Mouse (Mus musculus): ENCODE measurements around the gene Rdx. TPM values are rescaled to one million over a fixed set of nuclear protein-coding genes. Genes with fewer than 3 reads are reported as not detected.
A peak's percentile ranks its signal among the peaks of the same experiment; 100 is the strongest.

The Rdx gene
- polyA plus RNA-seq (2012; rRNA removed) = 19.9 and 20.4 TPM in 2 replicates

GRCm38 (mm10) chr9:52047129-52047820, at the start of gene Rdx:
Rdx (plus strand) TSS chr9:52047173.
- DNase-seq = peak; percentile 30
- H3K27me3 ChIP-seq (ENCODE audit: control insufficient read depth, insufficient read depth, low read length) = no peaks in the 10 kb centered on the region
- H3K36me3 ChIP-seq (ENCODE audit: control insufficient read depth, insufficient read depth, low read length) = no peaks in the 10 kb centered on the region
- 11% methylated on average over 17 of the region's 17 CpGs for WGBS
- H3K4me3 ChIP-seq (ENCODE audit: control insufficient read depth, insufficient read depth, low read length) = peak within 1 kb of the TSS; percentile 74
- TF ChIP-seq CTCF (IDR thresholded peaks at IDR 0.05; ENCODE audit: borderline replicate concordance, control insufficient read depth, extremely low read depth, insufficient read depth, low read length, poor library complexity) = no peak
- TF ChIP-seq POLR2A (IDR thresholded peaks at IDR 0.05; ENCODE audit: control insufficient read depth, extremely low read depth, insufficient read depth, low read length, poor library complexity) = no peak
- H3K27ac ChIP-seq (ENCODE audit: control insufficient read depth, insufficient read depth, low read length) = peak within 1 kb of the TSS; percentile 26; the same call in 1 of the 2 replicates
- H3K4me1 ChIP-seq (replicated peaks; ENCODE audit: control insufficient read depth, insufficient read depth, low read length) = peaks cover 2% of the 10 kb centered on the region; the same call in 1 of the 2 replicates

GRCm38 (mm10) chr9:52003501-52003900, 43.5 kb upstream of the Rdx start:
- Histone ChIP-seq H3K27me3 (ENCODE audit: control insufficient read depth, insufficient read depth, low read length) (no peaks in the 10 kb centered on the region), H3K27ac (ENCODE audit: control insufficient read depth, insufficient read depth, low read length) (no peak overlapping the region), H3K36me3 (ENCODE audit: control insufficient read depth, insufficient read depth, low read length) (no peaks in the 10 kb centered on the region), H3K4me1 (replicated peaks; ENCODE audit: control insufficient read depth, insufficient read depth, low read length) (no peaks in the 10 kb centered on the region), H3K4me3 (ENCODE audit: control insufficient read depth, insufficient read depth, low read length) (no peak overlapping the region)
- WGBS = 91% methylated on average over 4 of the region's 4 CpGs
- no peak for TF ChIP-seq POLR2A (IDR thresholded peaks at IDR 0.05; ENCODE audit: control insufficient read depth, extremely low read depth, insufficient read depth, low read length, poor library complexity)
- no peak for TF ChIP-seq CTCF (IDR thresholded peaks at IDR 0.05; ENCODE audit: borderline replicate concordance, control insufficient read depth, extremely low read depth, insufficient read depth, low read length, poor library complexity)
- no peak for DNase-seq

GRCm38 (mm10) chr9:52007341-52007740, 39.6 kb upstream of the Rdx start:
- TF ChIP-seq POLR2A (IDR thresholded peaks at IDR 0.05; ENCODE audit: control insufficient read depth, extremely low read depth, insufficient read depth, low read length, poor library complexity) (no peak), CTCF (IDR thresholded peaks at IDR 0.05; ENCODE audit: borderline replicate concordance, control insufficient read depth, extremely low read depth, insufficient read depth, low read length, poor library complexity) (no peak)
- Histone ChIP-seq H3K27ac (ENCODE audit: control insufficient read depth, insufficient read depth, low read length) (no peak overlapping the region), H3K36me3 (ENCODE audit: control insufficient read depth, insufficient read depth, low read length) (no peaks in the 10 kb centered on the region), H3K4me3 (ENCODE audit: control insufficient read depth, insufficient read depth, low read length) (no peak overlapping the region), H3K27me3 (ENCODE audit: control insufficient read depth, insufficient read depth, low read length) (no peaks in the 10 kb centered on the region), H3K4me1 (replicated peaks; ENCODE audit: control insufficient read depth, insufficient read depth, low read length) (no peaks in the 10 kb centered on the region)
- 90% methylated on average over 2 of the region's 2 CpGs for WGBS
- DNase-seq = no peak

GRCm38 (mm10) chr9:52008511-52008910, 38.5 kb upstream of the Rdx start:
- Histone ChIP-seq H3K4me3 (ENCODE audit: control insufficient read depth, insufficient read depth, low read length) (no peak overlapping the region), H3K27me3 (ENCODE audit: control insufficient read depth, insufficient read depth, low read length) (no peaks in the 10 kb centered on the region), H3K27ac (ENCODE audit: control insufficient read depth, insufficient read depth, low read length) (no peak overlapping the region), H3K36me3 (ENCODE audit: control insufficient read depth, insufficient read depth, low read length) (no peaks in the 10 kb centered on the region), H3K4me1 (replicated peaks; ENCODE audit: control insufficient read depth, insufficient read depth, low read length) (no peaks in the 10 kb centered on the region)
- no peak for TF ChIP-seq POLR2A (IDR thresholded peaks at IDR 0.05; ENCODE audit: control insufficient read depth, extremely low read depth, insufficient read depth, low read length, poor library complexity)
- TF ChIP-seq CTCF (IDR thresholded peaks at IDR 0.05; ENCODE audit: borderline replicate concordance, control insufficient read depth, extremely low read depth, insufficient read depth, low read length, poor library complexity) = no peak
- WGBS = 92% methylated on average over 1 of the region's 1 CpGs
- no peak for DNase-seq

- H3K36me3 ChIP-seq (ENCODE audit: control insufficient read depth, insufficient read depth, low read length) = no peaks in the 10 kb centered on the region
- H3K4me1 ChIP-seq (replicated peaks; ENCODE audit: control insufficient read depth, insufficient read depth, low read length) = no peaks in the 10 kb centered on the region
- no peak overlapping the region for H3K27ac ChIP-seq (ENCODE audit: control insufficient read depth, insufficient read depth, low read length)
- no peak for DNase-seq
- no peaks in the 10 kb centered on the region for H3K27me3 ChIP-seq (ENCODE audit: control insufficient read depth, insufficient read depth, low read length)
- H3K4me3 ChIP-seq (ENCODE audit: control insufficient read depth, insufficient read depth, low read length) = no peak overlapping the region
- no peak for TF ChIP-seq CTCF (IDR thresholded peaks at IDR 0.05; ENCODE audit: borderline replicate concordance, control insufficient read depth, extremely low read depth, insufficient read depth, low read length, poor library complexity)
- TF ChIP-seq POLR2A (IDR thresholded peaks at IDR 0.05; ENCODE audit: control insufficient read depth, extremely low read depth, insufficient read depth, low read length, poor library complexity) = no peak
- WGBS = 100% methylated on average over 1 of the region's 1 CpGs
These were observed 34.7 kb upstream of the Rdx start for GRCm38 (mm10) chr9:52012311-52012710.

- no peak overlapping the region for H3K27ac ChIP-seq (ENCODE audit: control insufficient read depth, insufficient read depth, low read length)
- no peak for DNase-seq
- no peaks in the 10 kb centered on the region for H3K36me3 ChIP-seq (ENCODE audit: control insufficient read depth, insufficient read depth, low read length)
- H3K4me3 ChIP-seq (ENCODE audit: control insufficient read depth, insufficient read depth, low read length) = no peak overlapping the region
- H3K4me1 ChIP-seq (replicated peaks; ENCODE audit: control insufficient read depth, insufficient read depth, low read length) = no peaks in the 10 kb centered on the region
- no peak for TF ChIP-seq POLR2A (IDR thresholded peaks at IDR 0.05; ENCODE audit: control insufficient read depth, extremely low read depth, insufficient read depth, low read length, poor library complexity)
- H3K27me3 ChIP-seq (ENCODE audit: control insufficient read depth, insufficient read depth, low read length) = no peaks in the 10 kb centered on the region
- 92% methylated on average over 5 of the region's 5 CpGs for WGBS
These were observed 34.1 kb upstream of the Rdx start for GRCm38 (mm10) chr9:52012781-52013436.

Measured in thymus, adult 2 months (tissue).